Mouse (Mus musculus) spleen, embryonic (tissue): ENCODE data around the gene Homer2.

Source experiments
- CTCF ChIA-PET: fragments of 350-600 bp; sonication (Branson Sonifier 250); formaldehyde crosslinking; loops from one replicate; lab custom pipeline; 2022; lab: Charles Lee

Gene Homer2

GRCm38 (mm10) chr7:81707471-81708140 is at the start of gene Homer2:
TSS of gene Homer2 (minus strand) at chr7:81707527.
- CTCF ChIA-PET, result no interaction called here

- CTCF ChIA-PET, result interaction anchor here (0.5 kb wide), 1 partner anchor 128 kb away, joined by 5 read pairs; no protein-coding TSS in a partner anchor
These were observed 40.6 kb upstream of the Homer2 start for GRCm38 (mm10) chr7:81747956-81748355.

- CTCF ChIA-PET, result no interaction called here
These were observed 36.8 kb upstream of the Homer2 start for GRCm38 (mm10) chr7:81744145-81744544.

- CTCF ChIA-PET, result no interaction called here
These were observed 32.7 kb upstream of the Homer2 start for GRCm38 (mm10) chr7:81740010-81740409.

DNA sequence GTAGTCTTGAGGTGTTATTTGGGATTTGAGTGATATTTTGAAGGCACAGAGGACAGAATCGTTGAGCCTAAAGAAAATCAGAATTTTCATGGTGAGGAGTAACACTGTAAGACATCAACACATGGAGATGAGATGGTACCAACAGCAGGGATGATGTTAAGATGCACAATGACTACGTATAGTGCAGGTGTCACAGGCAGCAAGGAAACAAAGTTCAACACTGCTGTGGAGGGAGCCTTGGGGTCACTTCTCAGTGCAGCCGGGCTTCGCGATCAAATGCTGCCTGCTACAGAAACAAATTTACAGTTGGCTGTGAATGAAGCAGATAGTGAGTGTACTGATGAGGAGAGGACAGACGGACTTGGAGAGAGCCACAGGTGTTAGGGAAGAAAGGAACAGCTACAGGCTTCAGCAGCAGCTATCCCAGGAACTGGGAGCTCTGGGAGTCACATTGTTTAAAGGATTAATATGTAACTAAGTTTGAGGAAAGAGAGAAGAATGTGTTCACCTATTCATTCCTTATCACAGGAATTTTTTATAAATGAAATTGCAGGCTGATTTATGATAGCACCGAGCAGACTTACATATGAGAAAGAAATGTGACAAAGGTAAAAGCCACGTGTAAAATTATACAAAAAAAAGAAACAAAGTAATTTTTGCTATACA is 31.5 kb upstream of the Homer2 start:
- CTCF ChIA-PET, result no interaction called here

DNA sequence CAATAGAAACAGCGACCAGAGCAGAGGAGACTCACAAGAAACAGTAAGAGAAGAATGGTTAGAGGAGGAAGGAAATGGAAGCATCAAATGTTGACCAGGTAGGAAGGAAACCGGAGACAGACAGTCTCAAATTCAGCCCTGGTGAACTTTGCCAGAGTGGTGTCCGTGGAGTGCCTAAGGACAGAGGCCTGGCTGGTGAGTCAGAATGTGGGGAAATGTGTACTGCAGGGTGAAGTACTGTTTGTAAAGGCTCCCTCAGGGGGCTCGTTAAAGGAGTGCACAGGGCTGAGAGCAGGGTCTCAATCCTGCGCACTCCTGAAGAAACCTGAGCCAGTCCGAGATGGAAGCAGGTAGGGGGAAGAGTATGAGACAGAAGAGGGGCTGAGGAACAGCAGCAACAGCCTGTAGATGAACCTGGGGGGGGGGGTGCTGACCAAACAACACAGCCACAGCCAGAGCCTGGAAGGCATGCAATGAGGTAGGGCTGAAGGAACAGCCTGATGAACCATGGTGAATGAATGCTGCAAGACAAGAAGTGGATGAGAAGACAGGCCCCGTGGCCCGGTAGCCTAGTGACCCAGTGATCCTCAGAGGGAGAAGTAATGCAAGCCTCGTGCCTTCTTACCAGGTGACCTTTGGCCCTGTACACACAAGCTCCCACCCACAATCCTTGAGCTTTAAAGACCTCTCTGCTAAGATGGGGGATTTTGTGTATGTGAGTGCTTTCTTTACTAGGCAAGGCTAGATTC is 28.1 kb upstream of the Homer2 start:
- CTCF ChIA-PET, result no interaction called here

DNA sequence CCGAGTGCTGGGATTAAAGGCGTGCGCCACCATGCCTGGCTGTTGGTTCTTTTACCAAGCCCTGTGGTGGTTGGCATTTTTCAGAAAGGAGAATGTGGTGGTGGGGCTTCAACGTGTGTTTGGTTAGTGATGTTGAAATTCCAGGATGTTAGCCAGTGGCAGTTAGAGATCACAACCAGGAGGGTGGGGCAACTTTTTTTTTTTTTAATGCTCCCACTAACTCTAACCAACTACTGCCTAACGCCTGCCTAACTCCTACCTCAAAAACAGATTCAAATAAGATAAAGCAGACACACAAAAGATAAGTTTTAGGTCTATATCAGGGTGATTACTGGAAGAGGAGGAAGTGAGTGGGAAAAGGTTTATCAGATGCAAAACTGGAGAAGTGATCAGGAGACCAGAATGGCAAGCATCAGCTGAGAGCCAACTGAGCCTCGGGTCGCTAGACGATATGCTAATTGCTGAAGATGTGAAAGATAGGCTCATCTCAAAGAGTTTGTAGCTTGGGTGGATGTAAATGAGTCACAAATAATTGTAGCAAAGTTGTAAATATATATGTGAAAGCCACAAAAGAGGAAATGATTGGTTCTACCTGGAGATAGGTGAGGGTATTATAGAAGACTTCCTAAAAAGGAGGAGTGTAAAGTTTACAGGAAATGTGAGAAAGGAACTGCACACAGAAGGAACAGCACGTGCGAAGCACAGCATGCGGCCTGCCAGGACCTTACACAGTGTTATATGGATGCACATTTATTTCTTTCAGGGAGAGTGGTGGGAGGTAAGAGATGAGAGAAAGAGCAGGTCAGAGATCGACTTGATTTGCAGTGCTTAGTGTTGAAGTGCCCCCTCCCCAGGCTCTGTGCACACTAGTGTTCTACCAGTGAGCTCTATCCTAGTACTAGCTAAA is 25.1 kb upstream of the Homer2 start:
- CTCF ChIA-PET, result no interaction called here

DNA sequence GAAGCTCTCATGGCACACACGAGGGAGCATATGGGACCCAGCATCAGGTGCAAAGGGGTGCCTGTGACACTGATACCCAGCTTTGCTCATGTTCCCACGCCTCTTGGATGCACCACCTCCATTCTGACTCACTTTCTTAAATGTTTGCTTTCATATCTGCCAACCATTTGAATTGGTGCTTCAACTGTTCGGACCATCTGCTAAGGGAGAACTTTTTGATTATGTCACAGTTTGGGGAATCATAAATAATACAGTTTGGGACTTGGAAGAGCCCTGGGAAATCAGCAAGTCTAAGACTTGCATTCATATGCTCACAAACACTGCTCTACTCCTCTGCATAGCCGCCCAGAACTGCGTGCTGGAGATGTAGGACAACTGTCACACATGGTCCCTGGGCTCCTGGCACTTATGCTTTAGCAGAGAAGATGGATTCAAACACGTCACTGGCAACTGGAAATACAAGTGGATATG is 23.9 kb upstream of the Homer2 start:
- CTCF ChIA-PET, result no interaction called here

DNA sequence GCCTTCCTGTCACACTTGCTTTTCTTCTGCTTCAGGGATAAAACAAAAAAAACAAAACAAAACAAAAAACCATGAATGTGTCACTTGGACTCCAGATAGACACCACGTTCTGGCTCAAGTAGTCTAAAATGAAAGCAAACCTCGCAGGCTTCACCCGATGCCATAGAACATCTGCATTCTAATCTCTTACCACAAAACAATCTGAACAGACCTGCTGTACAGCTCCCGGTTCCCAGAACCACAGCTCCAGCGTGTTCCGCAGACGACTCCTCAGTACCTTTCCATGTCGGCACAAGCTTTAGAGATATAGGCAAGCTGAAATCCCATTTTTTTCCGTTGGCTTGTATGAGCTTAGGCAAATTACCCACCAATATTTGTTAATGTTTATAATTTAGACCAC is 22.5 kb upstream of the Homer2 start:
- CTCF ChIA-PET, result no interaction called here

GRCm38 (mm10) chr7:81727716-81728115 is 20.4 kb upstream of the Homer2 start:
- CTCF ChIA-PET, result no interaction called here

- CTCF ChIA-PET, result no interaction called here
These were observed 19.3 kb upstream of the Homer2 start for GRCm38 (mm10) chr7:81726728-81727005.

DNA sequence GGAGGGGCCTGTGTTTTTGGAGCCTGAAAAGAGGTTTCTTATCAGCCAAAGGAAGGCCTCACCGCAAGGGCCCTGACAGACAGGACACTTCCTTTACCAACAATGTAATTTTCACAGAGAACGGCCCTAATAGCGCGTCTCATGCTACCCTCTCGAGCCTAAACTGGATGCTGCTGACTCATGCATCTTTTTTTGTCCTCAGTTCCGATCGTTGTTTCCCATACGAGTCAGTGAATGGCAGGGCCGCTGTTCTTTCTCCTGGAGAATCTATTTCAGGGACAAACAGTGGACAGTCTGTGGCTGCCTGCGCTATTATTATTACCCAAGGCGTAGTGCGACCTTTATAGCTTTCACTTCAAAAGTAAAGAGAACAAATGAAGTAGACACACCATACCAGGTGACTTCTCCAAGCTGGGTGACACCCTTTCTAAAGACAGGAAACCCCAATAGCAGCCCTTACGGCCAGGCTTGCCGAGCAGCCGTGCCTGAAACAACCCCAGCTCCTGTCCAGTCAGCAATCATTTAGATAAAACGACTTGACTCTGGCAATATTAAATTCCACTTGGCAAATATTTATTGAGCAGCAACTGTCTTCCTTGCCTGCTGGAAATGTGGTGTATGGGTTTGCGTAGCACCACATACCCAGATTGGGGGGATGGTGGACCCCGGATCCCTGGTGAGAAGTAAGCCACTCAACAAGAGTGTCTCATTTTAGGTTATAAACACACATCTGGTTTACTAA is 18.8 kb upstream of the Homer2 start:
- CTCF ChIA-PET, result no interaction called here

- CTCF ChIA-PET, result no interaction called here
These were observed 16.5 kb upstream of the Homer2 start for GRCm38 (mm10) chr7:81723851-81724250.

DNA sequence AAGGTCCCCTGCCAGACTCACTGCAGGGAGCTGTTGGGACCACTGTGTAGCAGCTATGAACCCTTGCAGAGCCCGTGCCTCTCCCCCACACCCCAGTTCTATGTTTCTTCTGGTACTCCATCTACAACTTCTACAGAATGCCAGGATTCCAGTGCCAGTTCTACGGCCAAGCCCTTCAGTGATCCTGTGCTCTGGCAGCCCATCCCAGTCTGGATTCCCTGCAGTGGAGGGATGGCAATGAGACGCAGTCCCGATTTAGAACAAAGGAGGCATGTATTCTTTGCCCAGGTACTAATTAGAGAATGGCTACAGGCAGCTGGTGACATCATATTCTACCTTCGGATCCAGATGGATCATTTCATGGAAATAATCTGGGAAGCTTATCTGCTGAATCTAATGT is 13.9 kb upstream of the Homer2 start:
- CTCF ChIA-PET, result no interaction called here

DNA sequence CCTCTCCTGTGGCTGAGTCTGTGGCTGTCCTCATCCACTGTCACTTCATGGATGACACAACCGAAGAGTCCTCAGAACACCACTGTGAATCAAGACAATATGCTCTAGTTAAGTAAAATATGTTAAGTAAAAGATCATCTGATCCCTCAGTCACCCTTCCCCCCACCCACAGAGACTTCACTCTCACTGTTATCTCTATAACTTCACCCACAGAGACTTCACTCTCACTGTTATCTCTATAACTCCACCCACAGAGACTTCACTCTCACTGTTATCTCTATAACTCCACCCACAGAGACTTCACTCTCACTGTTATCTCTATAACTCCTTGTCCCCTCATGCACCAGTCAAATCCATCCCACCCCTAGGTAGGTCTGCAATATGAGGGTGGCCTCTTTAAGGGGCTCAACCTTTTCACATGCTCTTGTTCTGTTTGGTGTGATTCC is 11.9 kb upstream of the Homer2 start:
- CTCF ChIA-PET, result no interaction called here

- CTCF ChIA-PET, result no interaction called here
These were observed 11.3 kb upstream of the Homer2 start for GRCm38 (mm10) chr7:81718657-81719056.

DNA sequence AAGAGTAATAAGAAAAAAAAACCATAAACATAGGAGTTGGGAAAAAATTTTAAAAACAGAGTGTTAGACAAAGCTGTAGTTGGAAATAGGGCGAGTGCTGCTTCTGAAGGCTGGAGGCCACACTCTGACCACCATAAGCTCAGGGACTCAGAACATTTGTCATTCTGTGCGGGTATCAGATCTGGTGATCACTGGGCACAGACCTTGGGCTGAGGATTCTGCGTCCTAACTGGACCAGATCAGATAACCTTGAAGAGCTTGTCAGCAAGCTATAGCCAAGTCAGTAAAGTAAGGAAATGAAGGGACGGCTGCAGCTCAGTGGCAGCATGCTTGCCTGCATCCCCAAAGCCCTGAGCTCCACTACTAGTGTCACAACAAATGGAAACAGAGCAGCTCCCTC is 2.8 kb upstream of the Homer2 start:
- CTCF ChIA-PET, result no interaction called here

DNA sequence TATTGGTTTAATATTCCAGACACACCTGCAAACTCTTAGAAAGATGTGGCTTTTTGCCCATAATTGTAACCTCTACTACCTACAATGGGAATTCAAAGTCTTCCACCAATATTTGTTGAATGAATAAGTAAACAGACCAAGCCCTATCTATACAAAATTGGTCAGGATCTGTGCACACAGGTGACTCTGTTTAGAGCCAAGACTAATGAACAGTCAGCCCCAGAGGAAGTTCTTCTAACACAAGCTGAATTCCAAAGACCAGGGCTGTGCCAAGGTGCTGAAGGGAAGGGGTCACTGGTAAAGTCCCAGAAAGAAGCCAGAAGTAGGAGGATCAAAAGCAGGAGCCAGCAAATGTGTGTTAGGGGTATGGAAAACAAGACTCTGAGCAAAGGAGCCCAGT is 838 bp upstream of the Homer2 start:
- CTCF ChIA-PET, result no interaction called here

- CTCF ChIA-PET, result no interaction called here
These were observed 623 bp downstream of the Homer2 start for GRCm38 (mm10) chr7:81706416-81707391.

GRCm38 (mm10) chr7:81706027-81706415 is 1.3 kb downstream of the Homer2 start:
- CTCF ChIA-PET, result no interaction called here
